Mouse (Mus musculus) forebrain, embryonic 15.5 days (tissue): ENCODE results near the gene Kcnc1. TPM values are rescaled to one million over a fixed set of nuclear protein-coding genes. Genes with fewer than 3 reads are reported as not detected.

ENCODE experiments used
- ATAC-seq: fragments of 200-750 bp; cut with Nextera tagmentation; replicated peaks from 2 replicates; pipeline ENCODE4 v1.8.0; 2017; ENCODE audit warnings: mild to moderate bottlenecking, moderate TSS enrichment, moderate library complexity
- H3K27ac ChIP-seq: fragments of 300-500 bp; sonication (generic); replicated peaks from 2 replicates; pipeline ENCODE4 v1.5.1; 2015; ENCODE audit warnings: mild to moderate bottlenecking, inconsistent platforms
- H3K27me3 ChIP-seq: fragments of 300-500 bp; sonication (generic); 2 replicates; pipeline ENCODE4 v1.6.1; 2015; ENCODE audit warnings: inconsistent platforms
- H3K36me3 ChIP-seq: fragments of 300-500 bp; sonication (generic); 2 replicates; pipeline ENCODE4 v1.6.1; 2015; ENCODE audit warnings: mild to moderate bottlenecking, inconsistent platforms
- H3K4me1 ChIP-seq: fragments of 300-500 bp; sonication (generic); 2 replicates; pipeline ENCODE4 v1.6.1; 2015; ENCODE audit warnings: inconsistent platforms
- H3K4me2 ChIP-seq: fragments of 300-500 bp; sonication (generic); replicated peaks from 2 replicates; pipeline ENCODE4 v1.6.1; 2015; ENCODE audit warnings: mild to moderate bottlenecking, inconsistent platforms
- H3K4me3 ChIP-seq: fragments of 300-500 bp; sonication (generic); 2 replicates; pipeline ENCODE4 v1.5.1; 2015; ENCODE audit warnings: mild to moderate bottlenecking, inconsistent platforms
- H3K9ac ChIP-seq: fragments of 300-500 bp; sonication (generic); replicated peaks from 2 replicates; pipeline ENCODE4 v1.6.1; 2015; ENCODE audit warnings: mild to moderate bottlenecking, inconsistent platforms
- H3K9me3 ChIP-seq: fragments of 300-500 bp; sonication (generic); 2 replicates; pipeline ENCODE4 v1.6.1; 2016; ENCODE audit warnings: inconsistent platforms
- WGBS: fragments of 180-500 bp; shearing (Covaris S2); methylation state at CpG from one replicate; pipeline ENCODE4 v1.1.7; 2015; ENCODE audit warnings: mixed read lengths; 5-methylcytosine and 5-hydroxymethylcytosine counted together
- polyA plus RNA-seq: library from polyadenylated mRNA; unstranded; fragments of >200 nt; fragmentation: Nextera tagmentation; extraction: Ambion mirVana; gene quantifications from 2 replicates; pipeline ENCODE4 v1.2.1, GENCODE M21; 2015

The Kcnc1 gene
- polyA plus RNA-seq, 1 experiment from 2014 or later: 10.0 TPM

DNA sequence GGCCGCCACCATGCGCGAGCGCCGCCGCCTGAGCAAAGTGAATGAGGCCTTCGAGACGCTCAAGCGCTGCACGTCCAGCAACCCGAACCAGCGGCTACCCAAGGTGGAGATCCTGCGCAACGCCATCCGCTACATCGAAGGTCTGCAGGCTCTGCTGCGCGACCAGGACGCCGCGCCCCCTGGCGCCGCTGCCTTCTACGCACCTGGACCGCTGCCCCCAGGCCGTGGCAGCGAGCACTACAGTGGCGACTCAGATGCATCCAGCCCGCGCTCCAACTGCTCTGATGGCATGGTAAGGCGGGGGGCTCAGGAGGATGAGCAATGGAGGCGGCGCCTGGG, 19.3 kb upstream of the Kcnc1 start:
- WGBS: under 1% methylated on average over 33 of the region's 33 CpGs
- 0 out of 2 replicates have a peak, but pooled peaks have one; percentile 46 for ATAC-seq
- H3K4me2 ChIP-seq: peak overlapping the region; percentile 44
- H3K27ac ChIP-seq: no peak overlapping the region
- H3K36me3 ChIP-seq: no peaks in the 10 kb centered on the region
- H3K9me3 ChIP-seq: no peaks in the 10 kb centered on the region
- peaks cover 28% of the 10 kb centered on the region for H3K4me1 ChIP-seq
- 0 out of 2 replicates have a peak overlapping the region, but pooled peaks have one; percentile 13 for H3K9ac ChIP-seq
- peaks cover 44% of the 10 kb centered on the region for H3K27me3 ChIP-seq
- H3K4me3 ChIP-seq: peak overlapping the region; percentile 24

DNA sequence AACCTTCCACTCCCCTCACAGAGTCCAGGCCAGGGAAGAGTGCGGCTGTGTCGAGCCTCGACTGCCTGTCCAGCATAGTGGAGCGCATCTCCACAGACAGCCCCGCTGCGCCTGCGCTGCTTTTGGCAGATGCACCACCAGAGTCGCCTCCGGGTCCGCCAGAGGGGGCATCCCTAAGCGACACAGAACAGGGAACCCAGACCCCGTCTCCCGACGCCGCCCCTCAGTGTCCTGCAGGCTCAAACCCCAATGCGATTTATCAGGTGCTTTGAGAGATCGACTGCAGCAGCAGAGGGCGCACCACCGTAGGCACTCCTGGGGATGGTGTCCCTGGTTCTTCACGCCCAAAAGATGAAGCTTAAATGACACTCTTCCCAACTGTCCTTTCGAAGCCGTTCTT, 18.2 kb upstream of the Kcnc1 start:
- H3K4me1 ChIP-seq: peaks cover 28% of the 10 kb centered on the region
- H3K9me3 ChIP-seq: no peaks in the 10 kb centered on the region
- WGBS: 3% methylated on average over 22 of the region's 22 CpGs
- no peaks in the 10 kb centered on the region for H3K36me3 ChIP-seq
- no peak overlapping the region for H3K9ac ChIP-seq
- ATAC-seq: 0 out of 2 replicates have a peak, but pooled peaks have one; percentile 20
- peak overlapping the region; percentile 22 for H3K4me3 ChIP-seq
- H3K27ac ChIP-seq: no peak overlapping the region
- peak overlapping the region; percentile 44 for H3K4me2 ChIP-seq
- H3K27me3 ChIP-seq: peaks cover 44% of the 10 kb centered on the region

DNA sequence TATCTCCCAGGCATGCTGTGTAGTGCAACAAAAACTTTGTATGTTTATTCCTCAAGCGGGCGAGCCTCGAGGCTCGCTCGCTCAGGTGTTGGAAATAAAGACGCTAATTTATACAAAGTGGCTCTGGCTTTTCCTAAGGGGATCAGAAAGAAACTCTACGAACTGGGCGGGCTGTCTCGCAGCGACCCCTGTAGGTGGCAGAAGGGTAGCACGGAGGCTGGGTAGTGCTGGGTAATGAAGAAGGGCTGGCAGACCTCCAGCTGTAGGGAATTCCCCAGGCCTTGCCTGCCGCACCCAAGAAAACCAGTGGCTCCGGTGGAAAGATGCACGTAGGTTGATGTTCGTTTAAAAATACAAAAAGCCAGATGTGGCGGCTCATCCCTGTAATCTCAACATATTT, 17.3 kb upstream of the Kcnc1 start:
- Histone ChIP-seq H3K36me3 (no peaks in the 10 kb centered on the region), H3K4me1 (peaks cover 28% of the 10 kb centered on the region), H3K27ac (no peak overlapping the region), H3K4me2 (no peak overlapping the region), H3K27me3 (peaks cover 44% of the 10 kb centered on the region), H3K9ac (no peak overlapping the region), H3K9me3 (no peaks in the 10 kb centered on the region), H3K4me3 (no peak overlapping the region)
- 5% methylated on average over 16 of the region's 16 CpGs for WGBS
- no peak; the same call in 1 of the 2 replicates for ATAC-seq

DNA sequence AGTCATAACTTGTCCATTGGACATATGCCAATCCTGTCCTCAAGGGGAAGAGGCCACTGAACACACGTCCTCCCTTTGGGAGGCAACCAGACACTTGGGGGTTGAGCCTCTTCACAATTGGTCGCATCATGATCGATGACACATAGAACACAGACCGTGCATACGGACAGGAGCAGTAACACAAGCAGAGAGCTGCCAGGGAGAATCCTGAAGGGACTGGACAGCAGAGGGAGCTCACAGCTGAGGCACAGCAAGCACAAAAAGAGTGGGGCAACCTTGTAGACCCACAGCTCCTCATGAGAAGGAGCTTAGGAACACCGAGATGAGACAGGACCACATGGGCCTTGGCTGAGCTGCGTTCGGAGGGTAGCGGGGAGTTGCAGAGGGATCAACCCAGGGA, 15.7 kb upstream of the Kcnc1 start:
- H3K36me3 ChIP-seq: no peaks in the 10 kb centered on the region
- H3K9ac ChIP-seq: no peak overlapping the region
- 71% methylated on average over 9 of the region's 9 CpGs for WGBS
- H3K27ac ChIP-seq: no peak overlapping the region
- peaks cover 28% of the 10 kb centered on the region for H3K4me1 ChIP-seq
- H3K4me2 ChIP-seq: no peak overlapping the region
- no peaks in the 10 kb centered on the region for H3K9me3 ChIP-seq
- no peak overlapping the region for H3K4me3 ChIP-seq
- no peak for ATAC-seq
- H3K27me3 ChIP-seq: peaks cover 33% of the 10 kb centered on the region

DNA sequence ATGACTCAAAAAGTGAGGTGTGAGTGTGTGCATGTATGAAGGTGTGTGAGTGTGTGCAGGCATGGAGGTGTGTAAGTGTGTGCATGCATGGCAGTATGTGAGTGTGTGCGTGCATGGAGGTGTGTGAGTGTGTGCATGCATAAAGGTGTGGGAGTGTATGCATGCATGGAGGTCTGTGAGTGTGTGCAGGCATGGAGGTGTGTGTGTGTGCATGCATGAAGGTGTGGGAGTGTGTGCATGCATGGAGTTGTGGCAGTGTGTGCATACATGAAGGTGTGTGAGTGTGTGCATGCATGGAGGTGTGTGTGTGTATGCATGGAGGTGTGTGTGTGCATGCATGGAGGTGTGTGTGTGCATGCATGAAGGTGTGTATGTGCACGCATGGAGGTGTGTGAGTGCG, 8.9 kb upstream of the Kcnc1 start:
- Histone ChIP-seq H3K27me3 (no peaks in the 10 kb centered on the region; the same call in 1 of the 2 replicates), H3K9ac (no peak overlapping the region), H3K27ac (no peak overlapping the region), H3K9me3 (no peaks in the 10 kb centered on the region), H3K4me1 (no peaks in the 10 kb centered on the region), H3K4me2 (no peak overlapping the region), H3K36me3 (no peaks in the 10 kb centered on the region), H3K4me3 (no peak overlapping the region)
- 90% methylated on average over 3 of the region's 3 CpGs for WGBS
- ATAC-seq: no peak

DNA sequence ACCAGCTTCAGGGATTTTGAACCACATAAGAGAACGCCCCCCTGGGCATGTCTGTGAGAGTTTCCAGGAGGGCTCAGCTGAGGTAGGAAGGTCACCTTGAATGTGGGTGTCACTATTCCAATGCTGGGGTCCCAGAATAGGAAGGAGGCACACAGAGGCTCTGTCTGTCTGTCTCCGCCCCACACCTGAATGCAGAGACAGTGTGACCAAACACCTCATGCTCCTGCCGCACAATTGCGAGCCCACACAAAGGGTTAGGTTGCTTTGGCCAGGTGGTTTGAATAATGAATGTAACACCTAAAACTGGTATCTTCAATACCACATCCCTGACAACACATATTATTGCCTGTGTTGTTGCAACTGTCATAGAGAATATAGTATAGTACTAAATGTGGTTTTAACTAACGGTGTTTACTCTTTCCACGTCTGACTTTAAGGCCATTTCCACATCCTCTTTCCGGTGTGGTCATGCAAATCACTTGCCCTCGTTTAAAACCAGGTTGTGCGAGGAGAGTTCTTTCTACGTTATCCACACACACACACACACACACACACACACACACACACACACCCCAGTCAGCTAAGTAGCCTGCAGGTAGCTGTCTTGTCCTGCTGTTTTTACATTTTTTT, 6.7 kb upstream of the Kcnc1 start:
- no peaks in the 10 kb centered on the region for H3K36me3 ChIP-seq
- H3K4me3 ChIP-seq: no peak overlapping the region
- 86% methylated on average over 10 of the region's 10 CpGs for WGBS
- H3K4me2 ChIP-seq: no peak overlapping the region
- no peak overlapping the region for H3K27ac ChIP-seq
- H3K9me3 ChIP-seq: no peaks in the 10 kb centered on the region
- H3K4me1 ChIP-seq: peaks cover 4% of the 10 kb centered on the region
- ATAC-seq: no peak
- H3K27me3 ChIP-seq: peaks cover 13% of the 10 kb centered on the region
- no peak overlapping the region for H3K9ac ChIP-seq

DNA sequence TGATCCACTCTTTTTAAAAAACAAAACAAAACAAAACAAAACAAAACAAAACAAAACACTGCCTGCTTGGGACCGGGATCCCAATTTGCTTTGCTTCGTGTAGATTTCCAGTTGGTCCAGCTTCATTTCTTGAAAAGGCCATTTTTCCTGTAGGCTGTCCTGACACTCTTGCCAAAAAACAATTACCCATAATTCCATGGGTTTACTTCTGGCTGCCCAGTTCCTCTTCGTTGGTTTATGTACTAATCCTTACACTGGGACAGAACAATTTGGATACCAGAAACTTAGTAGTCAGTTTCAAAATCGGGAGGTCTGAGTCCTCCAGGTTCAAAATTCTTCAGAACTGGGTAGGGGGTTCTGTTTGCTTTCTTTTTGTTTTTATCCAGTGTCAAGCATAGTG, 6.1 kb upstream of the Kcnc1 start:
- Histone ChIP-seq H3K4me3 (no peak overlapping the region), H3K4me1 (peaks cover 4% of the 10 kb centered on the region), H3K9me3 (no peaks in the 10 kb centered on the region), H3K36me3 (no peaks in the 10 kb centered on the region), H3K9ac (no peak overlapping the region), H3K27ac (no peak overlapping the region), H3K27me3 (peaks cover 20% of the 10 kb centered on the region), H3K4me2 (no peak overlapping the region)
- no peak for ATAC-seq
- WGBS: 51% methylated on average over 4 of the region's 4 CpGs

DNA sequence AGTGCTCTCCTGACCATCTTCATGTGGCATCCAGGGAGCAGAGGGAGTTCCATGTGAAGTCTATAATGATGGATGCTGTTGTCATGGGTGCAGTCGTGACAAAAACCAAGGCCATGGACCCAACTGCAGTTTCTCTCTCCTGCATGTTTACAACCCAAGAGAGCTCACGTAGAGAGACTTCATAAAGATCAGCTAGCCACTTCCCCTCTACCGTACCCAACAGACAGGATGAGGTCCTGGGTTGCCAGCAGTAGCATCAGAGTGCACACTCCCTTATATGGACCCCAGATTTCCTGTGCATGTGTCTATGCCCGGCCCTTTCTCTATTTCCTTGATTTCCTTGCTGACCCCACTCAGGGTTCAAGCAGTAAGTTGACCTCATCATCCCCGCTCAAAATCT, 4.6 kb upstream of the Kcnc1 start:
- Histone ChIP-seq H3K36me3 (no peaks in the 10 kb centered on the region), H3K4me3 (no peak overlapping the region), H3K9ac (no peak overlapping the region), H3K27ac (no peak overlapping the region), H3K9me3 (no peaks in the 10 kb centered on the region), H3K4me1 (peaks cover 11% of the 10 kb centered on the region), H3K27me3 (peaks cover 26% of the 10 kb centered on the region), H3K4me2 (no peak overlapping the region)
- 72% methylated on average over 5 of the region's 5 CpGs for WGBS
- ATAC-seq: no peak

DNA sequence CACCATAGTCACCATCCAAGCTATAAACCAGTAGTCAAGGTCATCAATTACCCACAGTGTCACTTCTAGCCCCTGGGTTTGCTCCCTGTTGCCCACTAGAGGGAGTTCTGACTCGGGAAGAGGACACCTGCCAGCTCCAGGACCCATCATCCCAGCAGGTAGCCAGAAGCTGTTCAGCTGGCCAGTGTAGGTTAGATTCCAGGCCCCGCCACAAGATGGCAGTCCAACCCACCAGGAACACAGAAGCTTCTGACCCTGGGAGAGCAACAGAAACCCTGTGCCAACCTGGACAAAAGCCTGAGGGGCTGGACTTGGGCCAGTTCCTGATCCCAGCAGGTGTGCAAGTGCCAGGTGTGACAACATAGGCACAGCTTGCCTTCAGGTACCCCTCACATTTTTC, 3.2 kb upstream of the Kcnc1 start:
- no peak overlapping the region for H3K4me2 ChIP-seq
- H3K9ac ChIP-seq: no peak overlapping the region
- 0% methylated on average over 2 of the region's 2 CpGs for WGBS
- H3K27me3 ChIP-seq: peaks cover 32% of the 10 kb centered on the region
- no peak overlapping the region for H3K4me3 ChIP-seq
- H3K4me1 ChIP-seq: peaks cover 21% of the 10 kb centered on the region
- no peak for ATAC-seq
- H3K9me3 ChIP-seq: no peaks in the 10 kb centered on the region
- no peak overlapping the region for H3K27ac ChIP-seq
- H3K36me3 ChIP-seq: no peaks in the 10 kb centered on the region

DNA sequence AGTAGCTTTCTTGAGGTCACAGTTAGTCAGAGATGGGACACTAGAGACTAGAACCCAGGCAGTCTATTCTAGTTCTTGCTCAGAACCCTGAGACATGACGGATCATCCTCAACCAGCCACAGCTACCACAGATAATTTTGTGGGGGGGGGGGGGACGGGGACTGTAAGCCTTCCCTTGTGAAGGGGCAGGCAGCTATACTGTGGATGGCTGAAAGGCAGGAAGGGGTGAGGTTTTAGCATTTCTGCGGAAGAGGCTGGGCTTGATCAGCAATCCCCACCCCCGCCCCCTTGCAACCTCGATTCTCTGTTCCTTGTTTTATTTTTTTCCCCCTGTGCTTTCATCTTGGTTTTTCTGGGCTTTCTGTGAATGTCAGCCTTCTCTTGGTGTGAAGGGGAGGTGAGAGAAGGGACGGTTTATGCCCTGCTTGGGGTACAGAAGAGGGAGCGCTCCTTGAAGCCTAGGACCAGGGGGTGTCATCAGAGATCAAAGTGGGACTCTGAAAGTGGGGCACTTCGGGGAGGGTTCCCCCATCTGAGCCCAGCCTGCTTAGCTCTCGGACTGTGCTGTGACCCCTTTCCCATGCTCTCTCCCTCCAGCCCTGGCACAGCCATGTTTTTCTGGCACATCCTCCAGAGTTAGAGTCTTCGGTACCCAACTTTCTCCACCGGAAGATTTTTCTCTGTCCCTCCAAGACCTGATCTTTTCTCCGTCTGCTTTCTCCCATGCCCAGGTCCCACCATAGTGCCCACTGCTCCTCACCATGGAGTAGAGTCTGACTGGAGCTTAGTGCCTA, 2.4 kb upstream of the Kcnc1 start:
- Histone ChIP-seq H3K4me1 (peaks cover 27% of the 10 kb centered on the region), H3K4me2 (no peak overlapping the region), H3K27ac (no peak overlapping the region), H3K4me3 (no peak overlapping the region), H3K9ac (no peak overlapping the region), H3K27me3 (peaks cover 32% of the 10 kb centered on the region), H3K9me3 (no peaks in the 10 kb centered on the region), H3K36me3 (no peaks in the 10 kb centered on the region)
- 48% methylated on average over 12 of the region's 12 CpGs for WGBS
- ATAC-seq: no peak

DNA sequence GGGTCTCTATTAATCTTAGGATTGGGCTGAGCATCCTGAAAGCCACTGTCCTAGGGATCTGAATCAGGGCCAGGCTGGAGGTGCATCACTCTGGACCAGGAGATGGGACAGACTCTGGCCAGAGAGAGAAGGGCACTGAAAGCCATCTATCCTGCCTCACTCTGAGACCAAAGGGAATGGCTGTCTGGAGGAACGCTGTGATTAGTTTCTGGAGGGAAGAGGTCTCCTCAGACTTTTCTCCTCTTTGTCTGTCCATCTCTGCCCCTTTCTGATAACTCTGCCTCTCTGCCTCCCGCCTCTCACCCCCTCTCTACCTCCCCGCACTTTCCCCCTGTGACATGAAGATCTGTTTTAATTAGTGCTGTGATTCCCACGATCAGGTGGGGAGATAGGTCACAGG, 1.4 kb upstream of the Kcnc1 start:
- Histone ChIP-seq H3K36me3 (no peaks in the 10 kb centered on the region), H3K4me1 (peaks cover 38% of the 10 kb centered on the region), H3K9me3 (no peaks in the 10 kb centered on the region), H3K27me3 (peaks cover 32% of the 10 kb centered on the region), H3K4me2 (no peak overlapping the region), H3K4me3 (no peak overlapping the region), H3K9ac (no peak overlapping the region), H3K27ac (no peak overlapping the region)
- 78% methylated on average over 4 of the region's 4 CpGs for whole genome bisulfite sequencing
- ATAC-seq: no peak

DNA sequence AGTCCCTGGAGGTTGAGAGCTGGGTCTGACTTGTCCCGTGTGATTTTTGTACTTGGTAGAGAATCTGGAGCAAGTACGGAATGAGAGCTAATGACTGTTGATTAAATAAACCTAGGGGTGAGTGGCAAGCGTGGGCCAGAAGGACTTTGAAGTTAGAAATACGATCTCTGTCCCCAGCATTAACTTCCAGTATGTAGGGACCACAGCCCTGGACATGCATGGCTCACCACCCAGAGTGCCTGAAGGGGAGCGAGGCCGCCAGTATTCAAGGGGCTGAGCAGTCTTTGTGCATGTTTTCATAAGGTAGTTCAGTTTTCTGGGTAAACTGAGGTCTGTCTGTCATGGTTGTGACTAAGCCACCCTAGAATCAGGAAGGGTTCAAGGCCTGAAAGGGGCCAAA, 726 bp upstream of the Kcnc1 start:
- H3K9me3 ChIP-seq: no peaks in the 10 kb centered on the region
- WGBS: 44% methylated on average over 6 of the region's 6 CpGs
- H3K4me2 ChIP-seq: peak overlapping the region; percentile 73; the same call in 1 of the 2 replicates
- ATAC-seq: no peak
- H3K27me3 ChIP-seq: peaks cover 32% of the 10 kb centered on the region
- no peak overlapping the region for H3K27ac ChIP-seq
- H3K9ac ChIP-seq: no peak overlapping the region
- peaks cover 44% of the 10 kb centered on the region for H3K4me1 ChIP-seq
- peak overlapping the region; percentile 90 for H3K4me3 ChIP-seq
- H3K36me3 ChIP-seq: no peaks in the 10 kb centered on the region
